31 mouse cellular contexts compared by ENCODE assay signal in genomic region chr15:93074070-93074469, GRCm38 (mm10).
DNase-seq lines count a peak whose midpoint lies in the region; ATAC-seq and TF ChIP-seq lines count a peak whose summit lies in the region.
"Had no signal": no experiment of that assay in that cellular context is flagged by ENCODE, and none has a peak within 500 bp of the region (broad histone marks: within the 10 kb centered on the region; RNA-seq: fewer than 3 reads in every experiment).

No protein-coding gene starts in this region.

- WGBS in midbrain, postnatal 0 days = 67% methylated on average over 6 of the region's 6 CpGs

- H3K4me2 ChIP-seq in midbrain, postnatal 0 days (ENCODE audit: low read depth, low read length, poor library complexity, severe bottlenecking) = no peak overlapping the region
- H3K4me2 ChIP-seq: embryonic facial prominence, embryonic 15.5 days; forebrain, embryonic 12.5 days; heart, embryonic 12.5 days; hindbrain, embryonic 14.5 days; limb, embryonic 12.5 days; midbrain, embryonic 11.5 days; neural tube, embryonic 12.5 days had no signal

- H3K4me1 ChIP-seq in midbrain, postnatal 0 days (ENCODE audit: insufficient read depth, low read length) = no peaks in the 10 kb centered on the region
- H3K4me1 ChIP-seq: embryonic facial prominence, embryonic 10.5 days; embryonic facial prominence, embryonic 15.5 days; forebrain, embryonic 12.5 days; heart, embryonic 12.5 days; limb, embryonic 12.5 days; neural tube, embryonic 12.5 days had no signal

- TF ChIP-seq CTCF in layer of hippocampus, adult 2 months (conservative IDR thresholded peaks at IDR 0.05) = peak; percentile 52
- no peak for TF ChIP-seq CTCF in midbrain, postnatal 0 days (IDR thresholded peaks at IDR 0.05)

- H3K9me3 ChIP-seq in midbrain, postnatal 0 days (ENCODE audit: low read length) = no peaks in the 10 kb centered on the region
- H3K9me3 ChIP-seq: embryonic facial prominence, embryonic 10.5 days; embryonic facial prominence, embryonic 15.5 days; forebrain, embryonic 12.5 days; heart, embryonic 12.5 days; limb, embryonic 12.5 days; neural tube, embryonic 12.5 days had no signal

- no peak for ATAC-seq in midbrain, postnatal 0 days (ENCODE audit: low FRiP score)
- ATAC-seq: forebrain, postnatal 0 days; liver, postnatal 0 days; midbrain, embryonic 16.5 days; Patski had no signal

- peak; percentile 30 for DNase-seq in adrenal gland, postnatal 14 days
- no peak for DNase-seq in adrenal gland, postnatal 4 days (ENCODE audit: low spot score in 2 of 2)
- DNase-seq in layer of hippocampus, adult 2 months (ENCODE audit: low spot score in 2 of 2) = no peak
- no peak for DNase-seq in layer of hippocampus, postnatal 10 days (ENCODE audit: low spot score in 2 of 2)
- DNase-seq in thymus, postnatal 4 days = peak; percentile 10
- DNase-seq in thymus, adult 18-20 months = no peak
- DNase-seq in midbrain, postnatal 0 days (ENCODE audit: low spot score) = no peak
- DNase-seq: cerebellum, adult 2 months; forebrain, postnatal 0 days; gastrocnemius, postnatal 14 days; heart, adult 18-20 months; heart, postnatal 4 days; kidney, adult 18-20 months; kidney, postnatal 4 days; liver, postnatal 0 days; lung, postnatal 10 days; right cerebral cortex, adult 18-20 months; thymus, adult 2 months; thymus, postnatal 36 days had no signal

- H3K9ac ChIP-seq in midbrain, postnatal 0 days (replicated peaks; ENCODE audit: low read length, poor library complexity, severe bottlenecking) = no peak overlapping the region
- H3K9ac ChIP-seq: embryonic facial prominence, embryonic 15.5 days; forebrain, embryonic 12.5 days; forebrain, postnatal 0 days; heart, embryonic 12.5 days; hindbrain, embryonic 14.5 days; limb, embryonic 12.5 days; liver, postnatal 0 days; neural tube, embryonic 12.5 days had no signal

- H3K4me3 ChIP-seq in layer of hippocampus, adult 2 months = no peak overlapping the region
- no peak overlapping the region for H3K4me3 ChIP-seq in midbrain, postnatal 0 days (ENCODE audit: low read depth, low read length)
- H3K4me3 ChIP-seq: embryonic facial prominence, embryonic 10.5 days; embryonic facial prominence, embryonic 15.5 days; forebrain, embryonic 12.5 days; heart, embryonic 12.5 days; limb, embryonic 12.5 days; myocyte; neural tube, embryonic 12.5 days had no signal

- H3K36me3 ChIP-seq in midbrain, postnatal 0 days (ENCODE audit: insufficient read depth, low read length) = no peaks in the 10 kb centered on the region
- H3K36me3 ChIP-seq: embryonic facial prominence, embryonic 10.5 days; embryonic facial prominence, embryonic 15.5 days; forebrain, embryonic 12.5 days; heart, embryonic 12.5 days; limb, embryonic 12.5 days; neural tube, embryonic 12.5 days had no signal

- no peaks in the 10 kb centered on the region for H3K27me3 ChIP-seq in midbrain, postnatal 0 days (ENCODE audit: insufficient read depth, low read length)
- H3K27me3 ChIP-seq: embryonic facial prominence, embryonic 15.5 days; forebrain, embryonic 12.5 days; heart, embryonic 12.5 days; limb, embryonic 12.5 days; neural tube, embryonic 12.5 days; Patski had no signal

- no peak overlapping the region for H3K27ac ChIP-seq in layer of hippocampus, adult 2 months
- H3K27ac ChIP-seq in midbrain, postnatal 0 days (ENCODE audit: low read depth, low read length) = no peak overlapping the region
- H3K27ac ChIP-seq: embryonic facial prominence, embryonic 10.5 days; embryonic facial prominence, embryonic 15.5 days; forebrain, embryonic 12.5 days; hindbrain, embryonic 14.5 days; limb, embryonic 12.5 days; neural tube, embryonic 12.5 days; stomach, postnatal 0 days had no signal

Comparison
In these comparisons a context has a peak if more than half of its experiments do, and no peak if none do; other contexts are left out.
1. DNase-seq: peak in adrenal gland, postnatal 14 days (single experiment) and thymus, postnatal 4 days (single experiment); none in adrenal gland, postnatal 4 days (0 of 2), layer of hippocampus, adult 2 months (0 of 2), layer of hippocampus, postnatal 10 days (0 of 2), thymus, adult 18-20 months (0 of 2) and midbrain, postnatal 0 days (single experiment).